Mouse (Mus musculus) midbrain, embryonic 11.5 days (tissue): ENCODE results near the gene Rbm28. TPM values are rescaled to one million over a fixed set of nuclear protein-coding genes. Genes with fewer than 3 reads are reported as not detected.
A peak's percentile ranks its signal among the peaks of the same experiment; 100 is the strongest.

Experiments used
- ATAC-seq: fragments of 200-750 bp; cut with Nextera tagmentation; 2 replicates; pipeline ENCODE4 v1.8.0; 2017; ENCODE audit warnings: moderate TSS enrichment, moderate library complexity; ENCODE audit not compliant: low FRiP score
- DNase-seq: peaks from one replicate; pipeline ENCODE4 v3.0.0; 2015; ENCODE audit warnings: low spot score; ENCODE audit errors: missing footprints
- H3K27ac ChIP-seq: fragments of 300-500 bp; sonication (generic); 2 replicates; pipeline ENCODE4 v1.5.1; 2014; ENCODE audit warnings: low read depth, low read length
- H3K27me3 ChIP-seq: fragments of 300-500 bp; sonication (generic); 2 replicates; pipeline ENCODE4 v1.6.1; 2014; ENCODE audit warnings: mild to moderate bottlenecking, low read length, moderate library complexity, mixed read lengths; ENCODE audit not compliant: control insufficient read depth, insufficient read depth
- H3K36me3 ChIP-seq: fragments of 300-500 bp; sonication (generic); 2 replicates; pipeline ENCODE4 v1.6.1; 2014; ENCODE audit warnings: mild to moderate bottlenecking, low read length, moderate library complexity, mixed read lengths; ENCODE audit not compliant: control insufficient read depth, insufficient read depth
- H3K4me1 ChIP-seq: fragments of 300-500 bp; sonication (generic); 2 replicates; pipeline ENCODE4 v1.6.1; 2014; ENCODE audit warnings: low read length; ENCODE audit not compliant: control insufficient read depth, insufficient read depth
- H3K4me2 ChIP-seq: fragments of 300-500 bp; sonication (generic); 2 replicates; pipeline ENCODE4 v1.6.1; 2014; ENCODE audit warnings: mild to moderate bottlenecking, moderate library complexity
- H3K4me3 ChIP-seq: fragments of 300-500 bp; sonication (generic); 2 replicates; pipeline ENCODE4 v1.5.1; 2014; ENCODE audit warnings: low read depth, low read length
- H3K9ac ChIP-seq: fragments of 300-500 bp; sonication (generic); 2 replicates; pipeline ENCODE4 v1.6.1; 2014; ENCODE audit warnings: low read length
- H3K9me3 ChIP-seq: fragments of 300-500 bp; sonication (generic); 2 replicates; pipeline ENCODE4 v1.6.1; 2016; ENCODE audit warnings: low read length; ENCODE audit not compliant: control insufficient read depth
- WGBS: fragments of 180-500 bp; shearing (Covaris S2); extraction: QIAGEN DNeasy Blood & Tissue Kit; methylation state at CpG from one replicate; pipeline ENCODE4 v1.1.7; 2014; 5-methylcytosine and 5-hydroxymethylcytosine counted together
- microRNA-seq: library from miRNA; unstranded; fragments of <30 nt; microRNA quantifications from one replicate; pipeline ENCODE4, GENCODE M21; 2017
- polyA plus RNA-seq: library from polyadenylated mRNA; unstranded; fragments of >200 nt; fragmentation: Nextera tagmentation; extraction: Ambion mirVana; gene quantifications from 2 replicates; pipeline ENCODE4 v1.2.1, GENCODE M21; 2014

Gene Rbm28
- polyA plus RNA-seq, 1 experiment from 2014 or later, result 60.5 TPM

DNA sequence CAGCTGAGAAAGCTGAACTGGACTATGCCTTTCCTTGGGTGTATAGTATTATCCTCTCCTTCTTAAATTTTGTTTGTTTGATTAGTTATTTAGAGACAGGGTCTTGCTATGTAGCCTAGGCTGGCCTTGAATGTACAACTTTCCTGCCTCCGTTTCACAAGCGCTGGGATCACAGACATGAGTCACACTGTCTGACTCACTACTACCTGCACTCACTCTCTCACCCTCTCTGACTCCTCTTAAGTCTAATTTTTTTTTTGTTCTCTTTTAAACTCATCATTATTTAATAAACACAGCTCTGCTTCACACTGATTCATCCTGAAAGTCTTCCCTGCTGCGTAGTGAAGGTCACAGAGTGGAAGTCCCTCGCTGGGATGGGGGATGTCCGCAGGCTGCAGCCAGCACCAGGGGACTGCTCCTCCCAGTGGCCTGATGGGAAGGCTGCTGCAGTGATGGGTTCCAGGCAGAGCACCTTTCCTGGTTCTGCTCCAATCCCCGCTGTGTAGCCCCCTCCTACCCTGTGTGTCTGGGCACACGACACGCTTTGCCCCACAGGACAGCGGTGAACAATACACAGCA, 81.9 kb downstream of the Rbm28 start:
- ATAC-seq, result no peak
- no peak for DNase-seq
- Histone ChIP-seq H3K9ac (no peak overlapping the region), H3K27me3 (no peaks in the 10 kb centered on the region), H3K4me2 (no peak overlapping the region), H3K9me3 (no peaks in the 10 kb centered on the region), H3K36me3 (no peaks in the 10 kb centered on the region), H3K4me1 (peaks cover 2% of the 10 kb centered on the region; the same call in 1 of the 2 replicates), H3K27ac (no peak overlapping the region), H3K4me3 (no peak overlapping the region)
- WGBS, result 48% methylated on average over 9 of the region's 9 CpGs

DNA sequence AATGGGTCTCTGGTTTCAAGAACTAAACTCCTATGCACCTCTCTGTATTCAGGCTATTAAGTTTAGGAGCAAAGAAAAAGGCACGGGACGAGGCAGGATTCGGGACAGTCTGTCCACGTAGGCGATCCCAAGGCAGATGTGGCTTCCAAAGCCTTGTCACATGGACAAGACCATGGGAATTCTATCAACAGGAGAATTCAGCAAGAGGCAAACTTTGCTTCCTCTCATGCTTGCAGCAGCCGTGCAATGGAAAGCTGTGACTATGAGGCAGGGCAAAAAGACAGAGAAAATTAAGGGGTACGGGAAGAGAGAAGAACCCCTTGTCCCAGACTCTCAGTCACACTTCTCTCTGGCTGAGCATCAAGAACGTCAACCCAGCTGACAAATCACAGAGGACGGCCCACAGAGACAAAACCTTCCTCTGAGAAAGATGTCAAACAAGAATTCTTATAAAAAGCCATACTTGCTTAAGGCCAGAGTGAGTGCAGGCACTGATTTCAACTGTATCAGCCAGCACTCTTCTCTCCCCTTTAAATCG, 82.9 kb downstream of the Rbm28 start:
- Histone ChIP-seq H3K4me3 (no peak overlapping the region), H3K9me3 (no peaks in the 10 kb centered on the region), H3K9ac (no peak overlapping the region), H3K27ac (no peak overlapping the region), H3K36me3 (no peaks in the 10 kb centered on the region), H3K27me3 (no peaks in the 10 kb centered on the region), H3K4me1 (peaks cover 2% of the 10 kb centered on the region; the same call in 1 of the 2 replicates), H3K4me2 (no peak overlapping the region)
- DNase-seq, result no peak
- ATAC-seq, result no peak
- 84% methylated on average over 10 of the region's 10 CpGs for WGBS

DNA sequence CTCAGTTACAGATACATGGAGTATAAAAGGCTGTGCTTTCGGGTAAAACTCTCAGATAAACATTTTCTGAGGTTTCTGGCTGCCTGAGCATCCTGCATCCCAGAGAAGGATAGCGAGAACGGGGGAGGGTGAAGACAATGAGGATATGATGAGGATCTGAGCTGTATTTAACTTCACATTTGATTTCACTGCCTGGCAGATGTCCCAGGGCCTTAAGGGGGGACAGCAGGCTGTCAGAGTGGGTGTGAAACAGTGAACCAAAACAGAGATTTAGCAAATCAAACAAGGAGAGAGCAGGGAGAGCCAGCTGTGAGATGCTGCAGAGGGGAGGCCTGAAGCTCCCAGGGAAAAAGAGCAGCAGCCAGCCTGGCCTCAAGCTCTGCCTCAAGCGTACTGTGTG, 85.5 kb downstream of the Rbm28 start:
- no peak for ATAC-seq
- WGBS, result 86% methylated on average over 4 of the region's 4 CpGs

DNA sequence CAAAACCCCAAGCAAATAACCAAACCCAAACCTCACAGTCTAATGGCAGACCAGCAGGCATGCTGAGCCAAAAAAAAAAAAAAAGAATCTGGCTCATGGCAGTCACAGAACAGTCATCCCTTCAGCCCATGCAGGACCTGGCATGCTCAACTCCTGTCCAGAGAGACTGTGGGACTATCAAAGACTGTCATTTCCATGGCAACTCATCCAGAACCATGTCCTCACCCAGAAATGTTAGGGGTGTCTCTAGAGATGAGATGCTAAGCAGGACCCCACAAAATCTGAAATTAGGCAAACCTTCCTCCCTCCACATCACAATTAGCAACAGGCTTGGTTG, 90.7 kb downstream of the Rbm28 start:
- no peak overlapping the region for H3K4me2 ChIP-seq
- no peak for DNase-seq
- no peak overlapping the region for H3K9ac ChIP-seq
- no peaks in the 10 kb centered on the region for H3K36me3 ChIP-seq
- H3K9me3 ChIP-seq, result no peaks in the 10 kb centered on the region
- no peaks in the 10 kb centered on the region for H3K27me3 ChIP-seq
- no peaks in the 10 kb centered on the region for H3K4me1 ChIP-seq
- H3K4me3 ChIP-seq, result no peak overlapping the region
- H3K27ac ChIP-seq, result no peak overlapping the region
- no peak for ATAC-seq

More for the DNA sequence above, 85.5 kb downstream of the Rbm28 start:
- peaks cover 2% of the 10 kb centered on the region; the same call in 1 of the 2 replicates for H3K4me1 ChIP-seq
- no peaks in the 10 kb centered on the region for H3K27me3 ChIP-seq
- no peak for DNase-seq
- H3K9ac ChIP-seq, result peak overlapping the region; percentile 7; the same call in 1 of the 2 replicates
- no peaks in the 10 kb centered on the region for H3K9me3 ChIP-seq
- no peak overlapping the region for H3K4me3 ChIP-seq
- H3K4me2 ChIP-seq, result no peak overlapping the region
- H3K27ac ChIP-seq, result no peak overlapping the region
- H3K36me3 ChIP-seq, result no peaks in the 10 kb centered on the region

Small RNA genes lying within 50 kb of the gene (microRNA-seq; reads per million reads assigned to microRNA genes)
- gene Gm24303, result not detected

Other genes with a start within 250 kb of the Rbm28 start
- gene Lep, start 104.8 kb downstream of the Rbm28 start, polyA plus RNA-seq, result not detected in 2 replicates
- gene Prrt4, start 14.6 kb upstream of the Rbm28 start, polyA plus RNA-seq, result 0.53 and 0.58 TPM in 2 replicates
- gene Impdh1, start 51.4 kb upstream of the Rbm28 start, polyA plus RNA-seq, result 36.9 and 42.0 TPM in 2 replicates
- gene Hilpda, start 107.5 kb upstream of the Rbm28 start, polyA plus RNA-seq, result 30.1 and 30.5 TPM in 2 replicates
- 0.41 and 0.79 TPM in 2 replicates for gene Fam71f2, start 114.6 kb upstream of the Rbm28 start, polyA plus RNA-seq
- not detected in 2 replicates for gene Fam71f1, start 154.1 kb upstream of the Rbm28 start, polyA plus RNA-seq
- 265 and 278 TPM in 2 replicates for gene Calu, start 183.1 kb upstream of the Rbm28 start, polyA plus RNA-seq
- 0.19 and 0.25 TPM in 2 replicates for gene Opn1sw, start 223.5 kb upstream of the Rbm28 start, polyA plus RNA-seq
- gene Ccdc136, start 231.3 kb upstream of the Rbm28 start, polyA plus RNA-seq, result 20.5 and 22.4 TPM in 2 replicates